Mouse (Mus musculus): Measurements from ENCODE around the gene Acad9.

Acad9 gene

GRCm38 (mm10) chr3:36065843-36066651 is at the start of gene Acad9:
TSS of gene Acad9 (plus strand) at chr3:36065979.
- DNase-seq, result peak; percentile 95 to 98

- DNase-seq, result no peak
These were observed 40.0 kb upstream of the Acad9 start for GRCm38 (mm10) chr3:36025732-36026131.

GRCm38 (mm10) chr3:36029993-36030392 is 35.8 kb upstream of the Acad9 start:
- DNase-seq, result no peak

- DNase-seq, result no peak
These were observed 33.9 kb upstream of the Acad9 start for GRCm38 (mm10) chr3:36031740-36032510.

GRCm38 (mm10) chr3:36044520-36044919 is 21.3 kb upstream of the Acad9 start:
- DNase-seq, result no peak

GRCm38 (mm10) chr3:36045086-36045485 is 20.7 kb upstream of the Acad9 start:
- no peak for DNase-seq

GRCm38 (mm10) chr3:36049106-36049505 is 16.7 kb upstream of the Acad9 start:
- no peak for DNase-seq

- no peak for DNase-seq
These were observed 12.3 kb upstream of the Acad9 start, which contains the start of gene Ccdc144b for GRCm38 (mm10) chr3:36053447-36053846. TSS of gene Ccdc144b (minus strand) at chr3:36053547.

GRCm38 (mm10) chr3:36060096-36060850 is 5.5 kb upstream of the Acad9 start:
- DNase-seq, result peak; percentile 80 to 84

- DNase-seq, result no peak
These were observed 1.2 kb upstream of the Acad9 start for GRCm38 (mm10) chr3:36064592-36065061.

- no peak for DNase-seq
These were observed 613 bp upstream of the Acad9 start for GRCm38 (mm10) chr3:36065166-36065565.

- no peak for DNase-seq
These were observed 2.0 kb downstream of the Acad9 start for GRCm38 (mm10) chr3:36067731-36068130.

- no peak for DNase-seq
These were observed 4.7 kb downstream of the Acad9 start for GRCm38 (mm10) chr3:36070436-36070835.

GRCm38 (mm10) chr3:36071047-36071446 is 5.3 kb downstream of the Acad9 start:
- DNase-seq, result no peak

GRCm38 (mm10) chr3:36074231-36074630 is 8.5 kb downstream of the Acad9 start:
- no peak for DNase-seq

- DNase-seq, result no peak
These were observed 9.7 kb downstream of the Acad9 start for GRCm38 (mm10) chr3:36075466-36075865.

- no peak for DNase-seq
These were observed 11.6 kb downstream of the Acad9 start for GRCm38 (mm10) chr3:36077386-36077785.

- peak; percentile 60 to 80 for DNase-seq
These were observed 14.1 kb downstream of the Acad9 start for GRCm38 (mm10) chr3:36079886-36080285.

- DNase-seq, result no peak
These were observed 15.0 kb downstream of the Acad9 start for GRCm38 (mm10) chr3:36080741-36081140.

- DNase-seq, result peak in 1 of 2 experiments; percentile 60
These were observed 17.1 kb downstream of the Acad9 start for GRCm38 (mm10) chr3:36082843-36083242.

GRCm38 (mm10) chr3:36083381-36083780 is 17.6 kb downstream of the Acad9 start:
- no peak for DNase-seq

GRCm38 (mm10) chr3:36085394-36085793 is 19.6 kb downstream of the Acad9 start:
- no peak for DNase-seq

GRCm38 (mm10) chr3:36087591-36087990 is 21.8 kb downstream of the Acad9 start:
- no peak for DNase-seq

Data from kidney, postnatal 25 days (tissue).